In the genomic region with DNA sequence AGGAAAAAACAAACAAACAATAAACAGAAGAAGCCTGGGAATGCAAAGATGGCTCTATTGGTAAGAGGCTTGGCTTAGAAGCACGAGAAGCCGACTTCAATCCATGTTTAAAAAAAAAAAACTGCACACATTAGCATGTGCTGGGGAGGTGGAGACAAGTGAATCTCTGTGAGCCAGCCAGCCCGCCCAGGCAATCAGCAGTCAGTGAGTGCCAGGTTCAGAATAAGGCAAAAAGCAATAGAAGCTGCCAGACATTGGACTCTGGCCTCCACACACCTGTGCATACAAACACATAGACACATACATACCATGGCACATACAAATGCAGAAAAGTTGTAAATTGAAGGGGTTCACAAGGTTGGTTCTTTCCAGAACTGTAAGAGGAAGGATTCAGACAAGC, we compare ENCODE assay signal across 14 mouse cellular contexts.
"Had no signal": no experiment of that assay in that cellular context is flagged by ENCODE, and none has a peak within 500 bp of the region (broad histone marks: within the 10 kb centered on the region; RNA-seq: fewer than 3 reads in every experiment).

No protein-coding gene starts in this region.

- H3K36me3 ChIP-seq: lung, embryonic 15.5 days; midbrain, embryonic 13.5 days; midbrain, embryonic 15.5 days; neural tube, embryonic 12.5 days; stomach, embryonic 15.5 days had no signal

- H3K27me3 ChIP-seq: lung, embryonic 15.5 days; neural tube, embryonic 12.5 days; stomach, embryonic 15.5 days had no signal

- H3K4me1 ChIP-seq: lung, embryonic 15.5 days; megakaryocyte, embryonic 14.5 days; midbrain, embryonic 15.5 days; neural tube, embryonic 12.5 days; stomach, embryonic 15.5 days had no signal

- H3K9ac ChIP-seq: lung, embryonic 15.5 days; midbrain, embryonic 13.5 days; midbrain, embryonic 15.5 days; neural tube, embryonic 12.5 days; stomach, embryonic 15.5 days had no signal

- H3K4me2 ChIP-seq: lung, embryonic 15.5 days; midbrain, embryonic 11.5 days; midbrain, embryonic 13.5 days; midbrain, embryonic 15.5 days; neural tube, embryonic 12.5 days; stomach, embryonic 15.5 days had no signal

- H3K27ac ChIP-seq: lung, embryonic 15.5 days; macrophage; midbrain, embryonic 13.5 days; midbrain, embryonic 15.5 days; neural tube, embryonic 12.5 days; stomach, embryonic 15.5 days had no signal

- H3K4me3 ChIP-seq: lung, embryonic 15.5 days; megakaryocyte, embryonic 14.5 days; midbrain, embryonic 13.5 days; midbrain, embryonic 15.5 days; neural tube, embryonic 12.5 days; stomach, embryonic 15.5 days had no signal

- DNase-seq: lung, adult 2 months; lung, postnatal 14 days; right cerebral cortex, postnatal 14 days; thymus, adult 18-20 months; thymus, postnatal 14 days; thymus, postnatal 36 days had no signal

- H3K9me3 ChIP-seq: lung, embryonic 15.5 days; megakaryocyte, embryonic 14.5 days; midbrain, embryonic 13.5 days; midbrain, embryonic 15.5 days; neural tube, embryonic 12.5 days; stomach, embryonic 15.5 days had no signal

- ATAC-seq: midbrain, embryonic 13.5 days; midbrain, embryonic 15.5 days had no signal
